Mouse (Mus musculus): Measurements from ENCODE around the gene Mapk1ip1l. TPM values are rescaled to one million over a fixed set of nuclear protein-coding genes. Genes with fewer than 3 reads are reported as not detected.
A peak's percentile ranks its signal among the peaks of the same experiment; 100 is the strongest.

Gene Mapk1ip1l
- polyA plus RNA-seq, 1 experiment from 2014 or later: 45.1 TPM

- peaks cover 4% of the 10 kb centered on the region for H3K4me1 ChIP-seq
- H3K4me2 ChIP-seq: no peak overlapping the region
- 62% methylated on average over 4 of the region's 4 CpGs for WGBS (ENCODE audit: insufficient replicate concordance)
- H3K27me3 ChIP-seq (replicated peaks): no peaks in the 10 kb centered on the region
- no peak overlapping the region for H3K9ac ChIP-seq
- ATAC-seq: no peak
- H3K4me3 ChIP-seq: no peak overlapping the region
- H3K36me3 ChIP-seq: no peaks in the 10 kb centered on the region
- no peaks in the 10 kb centered on the region for H3K9me3 ChIP-seq (replicated peaks)
- H3K27ac ChIP-seq: no peak overlapping the region
These were observed 43.8 kb downstream of the Mapk1ip1l start for GRCm38 (mm10) chr14:47341811-47342291.

- 94% methylated on average over 1 of the region's 1 CpGs for WGBS (ENCODE audit: insufficient replicate concordance)
- ATAC-seq: peak; percentile 64
- Histone ChIP-seq H3K9me3 (replicated peaks) (no peaks in the 10 kb centered on the region), H3K4me2 (no peak overlapping the region), H3K27ac (no peak overlapping the region), H3K4me1 (peaks cover 10% of the 10 kb centered on the region), H3K27me3 (replicated peaks) (no peaks in the 10 kb centered on the region), H3K36me3 (no peaks in the 10 kb centered on the region), H3K4me3 (no peak overlapping the region), H3K9ac (no peak overlapping the region)
These were observed 48.6 kb downstream of the Mapk1ip1l start for GRCm38 (mm10) chr14:47346715-47347114.

GRCm38 (mm10) chr14:47350974-47351373 is 52.9 kb downstream of the Mapk1ip1l start:
- H3K9ac ChIP-seq: no peak overlapping the region
- no peaks in the 10 kb centered on the region for H3K36me3 ChIP-seq
- H3K4me3 ChIP-seq: no peak overlapping the region
- no peaks in the 10 kb centered on the region for H3K9me3 ChIP-seq (replicated peaks)
- H3K4me2 ChIP-seq: no peak overlapping the region
- no peaks in the 10 kb centered on the region for H3K27me3 ChIP-seq (replicated peaks)
- H3K4me1 ChIP-seq: peaks cover 26% of the 10 kb centered on the region
- no peak for ATAC-seq
- no peak overlapping the region for H3K27ac ChIP-seq
- WGBS (ENCODE audit: insufficient replicate concordance): 76% methylated on average over 2 of the region's 2 CpGs

- peaks cover 18% of the 10 kb centered on the region for H3K4me1 ChIP-seq
- H3K9ac ChIP-seq: no peak overlapping the region
- no peaks in the 10 kb centered on the region for H3K36me3 ChIP-seq
- H3K9me3 ChIP-seq (replicated peaks): no peaks in the 10 kb centered on the region
- WGBS (ENCODE audit: insufficient replicate concordance): 79% methylated on average over 10 of the region's 10 CpGs
- no peak overlapping the region for H3K4me2 ChIP-seq
- no peak overlapping the region for H3K4me3 ChIP-seq
- no peaks in the 10 kb centered on the region for H3K27me3 ChIP-seq (replicated peaks)
- no peak overlapping the region for H3K27ac ChIP-seq
- ATAC-seq: no peak
These were observed 54.2 kb downstream of the Mapk1ip1l start for GRCm38 (mm10) chr14:47352272-47352671.

GRCm38 (mm10) chr14:47353240-47353639 is 55.2 kb downstream of the Mapk1ip1l start:
- no peak overlapping the region for H3K9ac ChIP-seq
- H3K4me1 ChIP-seq: peaks cover 16% of the 10 kb centered on the region
- H3K27ac ChIP-seq: no peak overlapping the region
- no peaks in the 10 kb centered on the region for H3K9me3 ChIP-seq (replicated peaks)
- no peak overlapping the region for H3K4me2 ChIP-seq
- no peaks in the 10 kb centered on the region for H3K27me3 ChIP-seq (replicated peaks)
- 65% methylated on average over 4 of the region's 4 CpGs for WGBS (ENCODE audit: insufficient replicate concordance)
- no peaks in the 10 kb centered on the region for H3K36me3 ChIP-seq
- no peak overlapping the region for H3K4me3 ChIP-seq
- no peak for ATAC-seq

- peak; percentile 76 for ATAC-seq
- Histone ChIP-seq H3K4me2 (peak overlapping the region; percentile 38; the same call in 1 of the 2 replicates), H3K27ac (peak overlapping the region; percentile 43), H3K36me3 (no peaks in the 10 kb centered on the region), H3K4me1 (peaks cover 16% of the 10 kb centered on the region), H3K27me3 (replicated peaks) (no peaks in the 10 kb centered on the region), H3K4me3 (no peak overlapping the region), H3K9ac (no peak overlapping the region), H3K9me3 (replicated peaks) (no peaks in the 10 kb centered on the region)
- 42% methylated on average over 8 of the region's 8 CpGs for WGBS (ENCODE audit: insufficient replicate concordance)
These were observed 56.1 kb downstream of the Mapk1ip1l start for GRCm38 (mm10) chr14:47354111-47354577.

GRCm38 (mm10) chr14:47354948-47355347 is 56.9 kb downstream of the Mapk1ip1l start:
- H3K27ac ChIP-seq: peak overlapping the region; percentile 23; the same call in 1 of the 2 replicates
- no peaks in the 10 kb centered on the region for H3K36me3 ChIP-seq
- WGBS (ENCODE audit: insufficient replicate concordance): 61% methylated on average over 5 of the region's 5 CpGs
- no peak overlapping the region for H3K9ac ChIP-seq
- H3K27me3 ChIP-seq (replicated peaks): no peaks in the 10 kb centered on the region
- H3K4me2 ChIP-seq: no peak overlapping the region
- H3K9me3 ChIP-seq (replicated peaks): no peaks in the 10 kb centered on the region
- H3K4me3 ChIP-seq: no peak overlapping the region
- no peak for ATAC-seq
- peaks cover 16% of the 10 kb centered on the region for H3K4me1 ChIP-seq

- Histone ChIP-seq H3K4me2 (no peak overlapping the region), H3K4me1 (peaks cover 16% of the 10 kb centered on the region), H3K27ac (no peak overlapping the region), H3K9me3 (replicated peaks) (no peaks in the 10 kb centered on the region), H3K36me3 (no peaks in the 10 kb centered on the region), H3K27me3 (replicated peaks) (no peaks in the 10 kb centered on the region), H3K4me3 (no peak overlapping the region), H3K9ac (no peak overlapping the region)
- ATAC-seq: no peak
- 69% methylated on average over 3 of the region's 3 CpGs for WGBS (ENCODE audit: insufficient replicate concordance)
These were observed 58.6 kb downstream of the Mapk1ip1l start for GRCm38 (mm10) chr14:47356622-47357021.

GRCm38 (mm10) chr14:47359610-47360009 is 61.5 kb downstream of the Mapk1ip1l start:
- no peak overlapping the region for H3K27ac ChIP-seq
- no peaks in the 10 kb centered on the region for H3K36me3 ChIP-seq
- H3K4me1 ChIP-seq: peaks cover 11% of the 10 kb centered on the region
- no peak for ATAC-seq
- no peaks in the 10 kb centered on the region for H3K27me3 ChIP-seq (replicated peaks)
- no peaks in the 10 kb centered on the region for H3K9me3 ChIP-seq (replicated peaks)
- no peak overlapping the region for H3K4me2 ChIP-seq
- WGBS (ENCODE audit: insufficient replicate concordance): 42% methylated on average over 3 of the region's 3 CpGs
- no peak overlapping the region for H3K9ac ChIP-seq
- H3K4me3 ChIP-seq: no peak overlapping the region

GRCm38 (mm10) chr14:47361418-47361817 is 63.4 kb downstream of the Mapk1ip1l start:
- peaks cover 20% of the 10 kb centered on the region for H3K4me1 ChIP-seq
- WGBS (ENCODE audit: insufficient replicate concordance): 57% methylated on average over 2 of the region's 2 CpGs
- H3K9me3 ChIP-seq (replicated peaks): no peaks in the 10 kb centered on the region
- no peak overlapping the region for H3K9ac ChIP-seq
- H3K4me3 ChIP-seq: no peak overlapping the region
- no peak for ATAC-seq
- H3K36me3 ChIP-seq: no peaks in the 10 kb centered on the region
- no peak overlapping the region for H3K4me2 ChIP-seq
- no peaks in the 10 kb centered on the region; the same call in 1 of the 2 replicates for H3K27me3 ChIP-seq (replicated peaks)
- no peak overlapping the region for H3K27ac ChIP-seq

GRCm38 (mm10) chr14:47361899-47362298 is 63.8 kb downstream of the Mapk1ip1l start:
- no peaks in the 10 kb centered on the region for H3K9me3 ChIP-seq (replicated peaks)
- WGBS (ENCODE audit: insufficient replicate concordance): 59% methylated on average over 9 of the region's 9 CpGs
- H3K4me2 ChIP-seq: no peak overlapping the region

GRCm38 (mm10) chr14:47364742-47365449 is 66.8 kb downstream of the Mapk1ip1l start:
- peak overlapping the region; percentile 46 for H3K9ac ChIP-seq
- 20% methylated on average over 21 of the region's 21 CpGs for WGBS (ENCODE audit: insufficient replicate concordance)
- ATAC-seq: peak; percentile 77

More at GRCm38 (mm10) chr14:47361899-47362298, 63.8 kb downstream of the Mapk1ip1l start:
- Histone ChIP-seq H3K27ac (no peak overlapping the region), H3K4me3 (no peak overlapping the region), H3K27me3 (replicated peaks) (no peaks in the 10 kb centered on the region; the same call in 1 of the 2 replicates), H3K4me1 (peaks cover 25% of the 10 kb centered on the region), H3K36me3 (no peaks in the 10 kb centered on the region), H3K9ac (no peak overlapping the region)
- ATAC-seq: no peak

More at GRCm38 (mm10) chr14:47364742-47365449, 66.8 kb downstream of the Mapk1ip1l start:
- H3K4me3 ChIP-seq: peak overlapping the region; percentile 27
- peak overlapping the region; percentile 67 for H3K4me2 ChIP-seq
- H3K36me3 ChIP-seq: no peaks in the 10 kb centered on the region
- peaks cover 32% of the 10 kb centered on the region for H3K4me1 ChIP-seq
- H3K9me3 ChIP-seq (replicated peaks): no peaks in the 10 kb centered on the region
- H3K27ac ChIP-seq: no peak overlapping the region; the same call in 1 of the 2 replicates
- peaks cover 3% of the 10 kb centered on the region; the same call in 1 of the 2 replicates for H3K27me3 ChIP-seq (replicated peaks)
